Mouse (Mus musculus): ENCODE measurements around the gene Gm10037. TPM values are rescaled to one million over a fixed set of nuclear protein-coding genes. Genes with fewer than 3 reads are reported as not detected.

Gm10037 gene
- polyA plus RNA-seq, 2 experiments from 2014 or later, result 0.70 TPM; not detected in 1

DNA sequence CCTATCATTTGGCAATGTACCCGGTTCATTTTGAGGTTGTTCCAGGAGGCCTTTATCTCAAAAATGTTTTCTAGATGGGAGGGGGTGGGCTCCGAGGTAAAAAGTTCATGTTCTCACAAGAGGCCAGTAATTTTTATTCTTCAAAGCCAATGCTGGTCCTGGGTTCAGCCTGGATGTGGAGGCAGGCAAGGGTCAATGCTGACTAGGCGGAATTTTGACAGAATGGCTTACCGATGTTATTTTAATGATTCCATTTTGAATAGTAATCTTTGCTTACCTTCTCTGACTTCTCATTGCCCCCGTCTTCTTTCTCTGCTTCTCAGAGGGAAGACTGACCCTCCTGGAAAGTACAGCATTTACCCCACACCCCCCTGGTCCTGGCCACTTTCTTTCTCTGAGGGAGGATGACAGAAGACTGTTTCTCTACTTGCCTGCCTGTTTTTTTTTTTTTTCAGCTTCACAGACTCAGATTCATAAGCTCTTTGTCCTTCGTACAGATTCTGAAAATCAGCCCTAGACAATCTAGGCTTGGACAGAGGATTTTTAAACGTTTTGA, 45.9 kb downstream of the Gm10037 start:
- no peak for ATAC-seq

- no peak for ATAC-seq
These were observed 53.1 kb downstream of the Gm10037 start for GRCm38 (mm10) chr13:67883966-67884365.

Other genes with a start within 250 kb of the Gm10037 start
- gene Zfp729b, start 221.4 kb upstream of the Gm10037 start, polyA plus RNA-seq (2017; shearing (Covaris generic)), result 1 to 10 TPM; 8.8 to 9.2 TPM
- 1 to 10 TPM; 2.5 to 5.2 TPM for gene Gm49345, start 193.3 kb upstream of the Gm10037 start, polyA plus RNA-seq (2017; shearing (Covaris generic))
- 1 to 10 TPM; 6.7 to 8.0 TPM for gene Zfp729a, start 193.3 kb upstream of the Gm10037 start, polyA plus RNA-seq (2017; shearing (Covaris generic))
- 10 to 100 TPM; 11.9 to 16.7 TPM for gene Zfp738, start 144.0 kb upstream of the Gm10037 start, polyA plus RNA-seq (2017; shearing (Covaris generic))
- 1 to 10 TPM; 6.8 to 7.4 TPM for gene Zfp65, start 101.9 kb upstream of the Gm10037 start, polyA plus RNA-seq (2017; shearing (Covaris generic))
- gene Zfp85, start 75.9 kb upstream of the Gm10037 start, polyA plus RNA-seq (2017; shearing (Covaris generic)), result 10 to 100 TPM; 13.0 to 16.3 TPM
- 1 to 10 TPM; 1.8 to 2.5 TPM for gene Zfp493, start 51.4 kb upstream of the Gm10037 start, polyA plus RNA-seq (2017; shearing (Covaris generic))
- 1 to 10 TPM; 6.4 to 6.7 TPM for gene Zfp273, start 17.4 kb upstream of the Gm10037 start, polyA plus RNA-seq (2017; shearing (Covaris generic))
- not detected for gene BC048507, start 32.2 kb downstream of the Gm10037 start, polyA plus RNA-seq (2017; shearing (Covaris generic))